Mouse (Mus musculus): ENCODE data around the gene Ccl27a.
"Not testable (repeated sequence)": the region's sequence is repeated elsewhere in the genome, so short reads cannot be mapped to it uniquely, and the experiment has no call there.

DNA sequence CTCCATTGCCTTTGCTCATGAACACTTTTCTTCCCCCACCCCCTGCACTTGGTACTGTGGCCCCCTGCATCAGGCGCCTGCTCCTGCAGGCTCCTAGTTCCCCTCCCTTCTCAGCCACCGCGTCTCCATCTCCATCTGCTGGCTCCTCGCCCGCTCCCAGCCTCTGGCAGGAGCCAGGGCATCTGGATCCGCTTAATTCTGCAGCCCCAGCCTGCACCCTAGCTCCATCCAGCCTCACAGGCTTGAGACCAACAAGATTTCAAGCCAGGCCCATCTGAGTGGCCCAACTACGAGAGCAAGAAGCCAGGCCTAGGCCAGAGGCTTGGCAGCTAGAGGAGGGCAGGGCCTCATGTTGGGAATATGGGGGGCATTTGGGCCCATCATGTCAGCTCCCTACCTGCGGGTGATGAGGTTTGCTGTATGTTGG lies 11.3 kb downstream of the Ccl27a start:
- TF ChIP-seq CTCF, POLR2A (IDR thresholded peaks at IDR 0.05; ENCODE audit: extremely low read depth, insufficient read depth, low read length): not testable (repeated sequence)
